Mouse (Mus musculus) limb, embryonic 10.5 days (tissue): Measurements from ENCODE around the gene Gm7168. TPM values are rescaled to one million over a fixed set of nuclear protein-coding genes. Genes with fewer than 3 reads are reported as not detected.
"Not testable (repeated sequence)": the region's sequence is repeated elsewhere in the genome, so short reads cannot be mapped to it uniquely, and the experiment has no call there.

ENCODE experiments used
- DNase-seq: peaks from one replicate; pipeline ENCODE4 v3.0.0-alpha.2; 2017; ENCODE audit warnings: low spot score
- H3K27ac ChIP-seq: fragments of 300-500 bp; sonication (generic); 2 replicates; pipeline ENCODE4 v1.5.1; 2016; ENCODE audit warnings: mild to moderate bottlenecking
- H3K27me3 ChIP-seq: fragments of 300-500 bp; sonication (generic); 2 replicates; pipeline ENCODE4 v1.6.1; 2016; ENCODE audit warnings: low read depth, mild to moderate bottlenecking; ENCODE audit not compliant: poor library complexity, severe bottlenecking
- H3K36me3 ChIP-seq: fragments of 300-500 bp; sonication (generic); 2 replicates; pipeline ENCODE4 v1.6.1; 2016; ENCODE audit warnings: mild to moderate bottlenecking, moderate library complexity
- H3K4me1 ChIP-seq: fragments of 300-500 bp; sonication (generic); 2 replicates; pipeline ENCODE4 v1.6.1; 2016
- H3K4me3 ChIP-seq: fragments of 300-500 bp; sonication (generic); 2 replicates; pipeline ENCODE4 v1.5.1; 2016; ENCODE audit warnings: mild to moderate bottlenecking, moderate library complexity
- H3K9me3 ChIP-seq: fragments of 300-500 bp; sonication (generic); replicated peaks from 2 replicates; pipeline ENCODE4 v1.6.1; 2016; ENCODE audit warnings: mild to moderate bottlenecking
- WGBS: fragments of 180-500 bp; shearing (Covaris S2); methylation state at CpG from one replicate; pipeline ENCODE4 v1.1.7; 2016; 5-methylcytosine and 5-hydroxymethylcytosine counted together
- polyA plus RNA-seq: library from polyadenylated mRNA; unstranded; fragments of >200 nt; fragmentation: Nextera tagmentation; extraction: Ambion mirVana; gene quantifications from 2 replicates; pipeline ENCODE4 v1.2.1, GENCODE M21; 2016

Gene Gm7168
- polyA plus RNA-seq, result not detected in 2 replicates

GRCm38 (mm10) chr17:13948073-13948472, at the start of gene Gm7168:
Gm7168 (plus strand) TSS chr17:13948373.
- WGBS, result 94% methylated on average over 1 of the region's 2 CpGs
- H3K9me3 ChIP-seq, H3K27ac ChIP-seq, DNase-seq, H3K36me3 ChIP-seq, H3K4me3 ChIP-seq, H3K27me3 ChIP-seq, H3K4me1 ChIP-seq: not testable (repeated sequence)

- DNase-seq, result no peak
- no peak overlapping the region for H3K4me3 ChIP-seq
- 88% methylated on average over 17 of the region's 17 CpGs for WGBS
- H3K27ac ChIP-seq, result no peak overlapping the region
- no peaks in the 10 kb centered on the region for H3K27me3 ChIP-seq
- no peaks in the 10 kb centered on the region for H3K9me3 ChIP-seq
- no peaks in the 10 kb centered on the region for H3K4me1 ChIP-seq
- peaks cover 59% of the 10 kb centered on the region for H3K36me3 ChIP-seq
Measured at GRCm38 (mm10) chr17:13898838-13899237, 49.3 kb upstream of the Gm7168 start.

- WGBS, result 95% methylated on average over 7 of the region's 7 CpGs
- peaks cover 61% of the 10 kb centered on the region for H3K36me3 ChIP-seq
Measured at GRCm38 (mm10) chr17:13899241-13899640, 48.9 kb upstream of the Gm7168 start.

DNA sequence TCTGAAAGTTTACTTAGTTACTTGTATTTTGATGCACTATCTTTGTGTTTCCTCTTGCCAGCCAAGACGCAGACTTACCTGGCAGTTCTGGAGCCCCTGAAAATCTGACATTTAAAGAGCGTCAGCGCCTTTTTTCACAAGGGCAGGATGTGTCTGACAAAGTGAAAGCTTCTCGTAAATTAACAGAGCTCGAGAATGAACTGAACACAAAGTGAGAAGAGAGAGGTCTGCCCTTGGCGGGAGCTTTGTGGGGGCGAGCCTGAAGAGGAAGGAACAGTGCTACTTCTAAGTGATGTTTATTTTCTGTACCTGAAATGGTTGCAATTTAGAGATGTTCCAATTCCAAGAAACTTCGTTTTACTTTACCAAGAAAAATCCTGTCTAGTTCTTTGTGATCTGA, 44.4 kb upstream of the Gm7168 start:
- 91% methylated on average over 8 of the region's 8 CpGs for WGBS
- Histone ChIP-seq H3K4me3 (no peak overlapping the region), H3K9me3 (no peaks in the 10 kb centered on the region), H3K4me1 (no peaks in the 10 kb centered on the region), H3K27me3 (no peaks in the 10 kb centered on the region), H3K36me3 (peaks cover 53% of the 10 kb centered on the region), H3K27ac (no peak overlapping the region)
- DNase-seq, result no peak

More at GRCm38 (mm10) chr17:13899241-13899640, 48.9 kb upstream of the Gm7168 start:
- H3K9me3 ChIP-seq, result no peaks in the 10 kb centered on the region
- DNase-seq, result no peak
- no peaks in the 10 kb centered on the region for H3K27me3 ChIP-seq
- no peaks in the 10 kb centered on the region for H3K4me1 ChIP-seq
- H3K4me3 ChIP-seq, result no peak overlapping the region
- no peak overlapping the region for H3K27ac ChIP-seq

- no peak for DNase-seq
- H3K36me3 ChIP-seq, result peaks cover 36% of the 10 kb centered on the region
- no peak overlapping the region for H3K4me3 ChIP-seq
- H3K27me3 ChIP-seq, result no peaks in the 10 kb centered on the region
- no peaks in the 10 kb centered on the region for H3K4me1 ChIP-seq
- WGBS, result 97% methylated on average over 5 of the region's 5 CpGs
- no peak overlapping the region for H3K27ac ChIP-seq
- H3K9me3 ChIP-seq, result no peaks in the 10 kb centered on the region
Measured at GRCm38 (mm10) chr17:13907082-13907481, 41.1 kb upstream of the Gm7168 start.

GRCm38 (mm10) chr17:13907681-13908080, 40.5 kb upstream of the Gm7168 start:
- Histone ChIP-seq H3K4me1 (no peaks in the 10 kb centered on the region), H3K27ac (no peak overlapping the region), H3K9me3 (no peaks in the 10 kb centered on the region), H3K36me3 (peaks cover 32% of the 10 kb centered on the region), H3K27me3 (no peaks in the 10 kb centered on the region), H3K4me3 (no peak overlapping the region)
- 90% methylated on average over 1 of the region's 1 CpGs for WGBS
- no peak for DNase-seq

DNA sequence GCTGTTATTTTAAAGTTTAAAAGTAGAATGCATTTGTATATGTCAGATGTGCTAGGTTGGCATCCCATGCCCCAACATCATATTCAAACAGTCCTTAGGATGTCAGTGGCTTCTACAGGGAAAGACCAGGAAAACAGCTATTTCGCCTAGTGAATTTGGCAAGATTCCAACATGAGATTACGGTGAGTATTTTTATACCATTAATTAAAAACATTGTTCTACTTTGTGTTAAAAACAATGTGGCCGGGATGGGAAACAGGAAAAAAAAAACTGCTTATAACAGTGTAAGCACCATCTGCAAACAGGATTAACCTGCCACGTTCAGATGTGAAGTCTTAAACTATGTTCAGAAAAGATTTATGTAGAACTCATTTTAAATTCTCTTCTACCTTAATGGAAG, 34.2 kb upstream of the Gm7168 start:
- Histone ChIP-seq H3K4me3 (no peak overlapping the region), H3K27ac (no peak overlapping the region), H3K9me3 (no peaks in the 10 kb centered on the region), H3K36me3 (no peaks in the 10 kb centered on the region), H3K27me3 (no peaks in the 10 kb centered on the region), H3K4me1 (peaks cover 8% of the 10 kb centered on the region)
- no peak for DNase-seq
- WGBS, result 83% methylated on average over 4 of the region's 4 CpGs

DNA sequence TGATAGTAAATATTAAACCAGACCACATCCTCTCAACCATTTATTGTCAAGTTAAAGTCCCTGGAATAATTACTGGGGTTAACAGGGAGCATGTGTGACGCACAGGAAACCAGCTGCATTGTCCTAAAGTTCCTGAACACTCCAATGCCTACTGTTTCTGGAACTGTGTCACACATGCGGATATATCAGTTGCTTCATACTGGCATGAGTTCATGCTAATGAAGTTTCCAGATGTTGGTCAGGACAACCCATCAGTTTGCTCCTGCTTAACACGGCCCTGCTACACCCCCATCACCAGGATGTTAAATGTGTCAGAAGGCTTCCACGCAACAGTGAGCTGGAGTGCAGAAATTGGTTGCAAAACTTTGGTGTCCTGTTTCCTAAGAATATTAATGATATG, 33.6 kb upstream of the Gm7168 start:
- H3K27me3 ChIP-seq, result no peaks in the 10 kb centered on the region
- H3K4me1 ChIP-seq, result peaks cover 8% of the 10 kb centered on the region
- no peak overlapping the region for H3K27ac ChIP-seq
- H3K4me3 ChIP-seq, result no peak overlapping the region
- DNase-seq, result no peak
- WGBS, result 63% methylated on average over 4 of the region's 4 CpGs
- H3K36me3 ChIP-seq, result no peaks in the 10 kb centered on the region
- no peaks in the 10 kb centered on the region for H3K9me3 ChIP-seq

DNA sequence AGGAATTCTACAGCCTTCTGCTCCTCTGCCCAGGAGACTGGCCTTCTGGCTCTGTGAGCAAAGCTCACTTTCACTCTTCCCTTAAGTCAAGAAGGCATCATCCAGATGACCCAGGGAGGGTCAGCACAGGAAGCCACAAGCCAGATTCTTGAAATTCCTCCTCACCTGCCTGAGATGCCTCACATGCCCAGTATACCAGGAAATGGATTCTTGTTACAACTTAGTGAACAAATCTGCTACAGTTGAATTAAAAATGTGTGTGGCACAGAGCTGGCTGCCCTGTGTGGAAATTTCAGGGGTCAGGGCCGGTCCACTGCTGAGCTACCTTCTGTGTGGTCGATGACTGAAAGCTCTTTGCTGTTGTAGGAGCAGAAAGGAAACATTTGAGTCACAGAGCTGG, 27.4 kb upstream of the Gm7168 start:
- Histone ChIP-seq H3K36me3 (no peaks in the 10 kb centered on the region), H3K9me3 (no peaks in the 10 kb centered on the region), H3K4me1 (peaks cover 15% of the 10 kb centered on the region), H3K4me3 (no peak overlapping the region), H3K27ac (peak overlapping the region; percentile 46; the same call in 1 of the 2 replicates), H3K27me3 (no peaks in the 10 kb centered on the region)
- DNase-seq, result no peak
- WGBS, result 71% methylated on average over 2 of the region's 2 CpGs

DNA sequence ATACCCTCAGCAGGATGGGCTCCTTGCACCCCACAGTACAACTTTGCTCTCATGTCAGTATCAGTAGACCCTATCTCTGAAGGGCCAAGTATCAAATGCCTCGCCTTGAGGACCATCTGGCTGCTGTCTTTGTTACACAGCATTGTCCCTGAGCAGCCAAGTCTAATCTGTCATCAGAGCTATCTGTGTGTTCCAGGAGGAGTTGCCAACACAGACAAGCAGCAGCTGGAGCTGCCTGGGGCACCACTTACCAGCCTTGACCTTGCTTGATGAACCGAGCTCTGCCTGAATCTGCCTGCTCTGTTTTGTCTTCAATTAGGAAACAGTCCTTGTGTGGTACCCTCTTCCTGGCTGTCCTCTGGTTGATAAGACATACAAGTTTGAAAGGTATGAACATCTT, 24.8 kb upstream of the Gm7168 start:
- no peak overlapping the region for H3K4me3 ChIP-seq
- H3K4me1 ChIP-seq, result peaks cover 15% of the 10 kb centered on the region
- no peak overlapping the region for H3K27ac ChIP-seq
- no peaks in the 10 kb centered on the region for H3K9me3 ChIP-seq
- no peaks in the 10 kb centered on the region for H3K36me3 ChIP-seq
- WGBS, result 76% methylated on average over 2 of the region's 2 CpGs
- no peaks in the 10 kb centered on the region for H3K27me3 ChIP-seq
- no peak for DNase-seq

DNA sequence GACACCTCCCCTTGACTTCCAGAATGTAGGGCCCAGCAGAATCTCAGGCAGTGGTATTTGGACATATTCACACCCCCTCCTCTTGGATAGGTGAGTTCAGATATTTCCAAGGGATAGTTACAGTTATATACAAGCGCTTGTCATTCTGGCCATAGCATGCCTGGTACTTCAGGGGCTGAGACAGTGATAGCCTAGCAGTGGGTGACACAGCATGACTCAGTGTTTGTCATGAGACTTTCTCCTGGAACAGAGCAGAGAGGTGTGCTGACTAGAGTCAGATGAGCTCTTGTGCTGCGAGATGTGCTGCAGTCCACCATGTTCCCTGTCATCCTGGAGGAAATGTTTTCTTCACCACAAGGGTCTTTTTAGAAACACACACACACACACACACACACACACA, 23.6 kb upstream of the Gm7168 start:
- no peak for DNase-seq
- Histone ChIP-seq H3K27me3 (no peaks in the 10 kb centered on the region), H3K27ac (no peak overlapping the region), H3K4me3 (no peak overlapping the region), H3K36me3 (no peaks in the 10 kb centered on the region), H3K9me3 (no peaks in the 10 kb centered on the region), H3K4me1 (peaks cover 15% of the 10 kb centered on the region)
- WGBS, result 93% methylated on average over 2 of the region's 2 CpGs

DNA sequence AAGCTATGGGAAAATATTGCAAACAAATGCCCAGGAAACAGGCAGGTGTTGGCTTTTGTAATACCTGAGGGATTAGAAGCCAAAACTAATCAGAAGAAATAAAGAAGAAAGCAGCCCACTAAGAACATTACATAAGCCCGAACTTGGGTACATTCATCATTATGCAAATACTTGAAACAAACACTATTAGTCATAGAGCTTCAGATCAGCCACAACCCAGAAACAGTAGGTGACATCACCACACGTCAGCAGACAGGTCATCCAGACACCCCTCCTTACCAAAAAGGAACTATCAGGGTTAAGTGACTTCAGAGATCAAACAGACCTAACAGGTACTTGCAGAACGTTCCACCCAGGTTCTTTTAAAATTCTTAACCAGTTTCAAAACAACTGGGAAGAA, 22.2 kb upstream of the Gm7168 start:
- H3K36me3 ChIP-seq, result no peaks in the 10 kb centered on the region
- no peaks in the 10 kb centered on the region for H3K27me3 ChIP-seq
- no peaks in the 10 kb centered on the region for H3K9me3 ChIP-seq
- no peak overlapping the region for H3K27ac ChIP-seq
- H3K4me3 ChIP-seq, result no peak overlapping the region
- DNase-seq, result no peak
- 64% methylated on average over 3 of the region's 3 CpGs for WGBS
- H3K4me1 ChIP-seq, result peaks cover 3% of the 10 kb centered on the region

GRCm38 (mm10) chr17:13930421-13930820, 17.8 kb upstream of the Gm7168 start:
- H3K4me3 ChIP-seq, result no peak overlapping the region
- DNase-seq, result no peak
- 83% methylated on average over 9 of the region's 9 CpGs for WGBS
- no peak overlapping the region for H3K27ac ChIP-seq
- no peaks in the 10 kb centered on the region for H3K36me3 ChIP-seq
- no peaks in the 10 kb centered on the region for H3K4me1 ChIP-seq
- H3K9me3 ChIP-seq, result no peaks in the 10 kb centered on the region
- no peaks in the 10 kb centered on the region for H3K27me3 ChIP-seq

GRCm38 (mm10) chr17:13935364-13935763, 12.8 kb upstream of the Gm7168 start:
- 87% methylated on average over 2 of the region's 2 CpGs for WGBS
- H3K27me3 ChIP-seq, H3K27ac ChIP-seq, DNase-seq, H3K36me3 ChIP-seq, H3K4me1 ChIP-seq, H3K9me3 ChIP-seq, H3K4me3 ChIP-seq: not testable (repeated sequence)
